Mouse (Mus musculus) limb, embryonic 14.5 days (tissue): ENCODE results near the gene Defa20. TPM values are rescaled to one million over a fixed set of nuclear protein-coding genes. Genes with fewer than 3 reads are reported as not detected.
"Not testable (repeated sequence)": the region's sequence is repeated elsewhere in the genome, so short reads cannot be mapped to it uniquely, and the experiment has no call there.

Source experiments
- ATAC-seq: fragments of 200-750 bp; cut with Nextera tagmentation; 2 replicates; pipeline ENCODE4 v1.8.0; 2017; ENCODE audit warnings: low read depth, moderate number of reproducible peaks, moderate TSS enrichment; ENCODE audit not compliant: low FRiP score
- DNase-seq: peaks from one replicate; pipeline ENCODE4 v3.0.0-alpha.2; 2015; ENCODE audit warnings: low spot score
- H3K27ac ChIP-seq: fragments of 300-500 bp; sonication (generic); replicated peaks from 2 replicates; pipeline ENCODE4 v1.5.1; 2014; ENCODE audit warnings: low read depth, mild to moderate bottlenecking, low read length, moderate library complexity, mixed read lengths
- H3K27me3 ChIP-seq: fragments of 300-500 bp; sonication (generic); 2 replicates; pipeline ENCODE4 v1.6.1; 2014; ENCODE audit warnings: low read length, mixed read lengths; ENCODE audit not compliant: control insufficient read depth, insufficient read depth
- H3K36me3 ChIP-seq: fragments of 300-500 bp; sonication (generic); 2 replicates; pipeline ENCODE4 v1.6.1; 2014; ENCODE audit warnings: mild to moderate bottlenecking, low read length, moderate library complexity, mixed read lengths; ENCODE audit not compliant: control insufficient read depth, insufficient read depth
- H3K4me1 ChIP-seq: fragments of 300-500 bp; sonication (generic); 2 replicates; pipeline ENCODE4 v1.6.1; 2014; ENCODE audit warnings: antibody characterized with exemption, low read length, mixed read lengths; ENCODE audit not compliant: control insufficient read depth, insufficient read depth
- H3K4me2 ChIP-seq: fragments of 300-500 bp; sonication (generic); replicated peaks from 2 replicates; pipeline ENCODE4 v1.6.1; 2014; ENCODE audit warnings: low read depth, mild to moderate bottlenecking, low read length, moderate library complexity; ENCODE audit not compliant: severe bottlenecking
- H3K4me3 ChIP-seq: fragments of 300-500 bp; sonication (generic); replicated peaks from 2 replicates; pipeline ENCODE4 v1.5.1; 2014; ENCODE audit warnings: low read length
- H3K9ac ChIP-seq: fragments of 300-500 bp; sonication (generic); 2 replicates; pipeline ENCODE4 v1.6.1; 2014; ENCODE audit warnings: mild to moderate bottlenecking, low read depth, low read length, moderate library complexity; ENCODE audit not compliant: severe bottlenecking
- H3K9me3 ChIP-seq: fragments of 300-500 bp; sonication (generic); 2 replicates; pipeline ENCODE4 v1.6.1; 2016; ENCODE audit warnings: low read length; ENCODE audit not compliant: control insufficient read depth
- WGBS: fragments of 180-500 bp; shearing (Covaris S2); extraction: QIAGEN DNeasy Blood & Tissue Kit; methylation state at CpG from one replicate; pipeline ENCODE4 v1.1.7; 2014; 5-methylcytosine and 5-hydroxymethylcytosine counted together
- polyA plus RNA-seq, 2 experiments: library from polyadenylated mRNA; depleted of rRNA in 1 of 2; stranded (reverse) in 1 of 2; unstranded in 1 of 2; fragments of >200 nt; fragmentation: Nextera tagmentation in 1 of 2; extraction: Ambion mirVana in 1 of 2; gene quantifications; 2 replicates each; pipeline versions ENCODE4 v1.2.1 to v1.2.3; 2012 to 2014

The Defa20 gene
- polyA plus RNA-seq (2012; rRNA removed) (not detected in 2 replicates), polyA plus RNA-seq (2014; fragmentation: Nextera tagmentation; extraction: Ambion mirVana) (not detected in 2 replicates)

DNA sequence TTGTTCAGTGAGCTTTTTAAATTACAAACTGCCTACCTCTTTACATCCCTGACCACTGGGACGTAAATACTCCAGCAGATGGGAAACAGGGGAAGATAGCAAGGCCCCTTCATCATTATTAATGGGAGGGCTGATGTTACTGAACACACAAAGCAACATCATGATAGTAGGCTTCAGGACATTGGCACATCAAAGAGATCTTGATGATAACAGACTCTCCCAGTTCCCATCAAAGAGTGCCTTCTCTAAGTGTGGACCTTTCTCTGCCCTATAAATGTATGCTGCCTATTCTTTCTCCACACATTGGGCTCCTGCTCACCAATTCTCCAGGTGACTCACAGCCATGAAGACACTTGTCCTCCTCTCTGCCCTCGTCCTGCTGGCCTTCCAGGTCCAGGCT is at the start of gene Defa20:
Defa20 (plus strand) TSS at position 301 of the 400 bp plus-strand sequence.
- ATAC-seq, H3K9ac ChIP-seq: not testable (repeated sequence)
- no CpG with 5 or more reads among the region's 2 CpGs for WGBS

DNA sequence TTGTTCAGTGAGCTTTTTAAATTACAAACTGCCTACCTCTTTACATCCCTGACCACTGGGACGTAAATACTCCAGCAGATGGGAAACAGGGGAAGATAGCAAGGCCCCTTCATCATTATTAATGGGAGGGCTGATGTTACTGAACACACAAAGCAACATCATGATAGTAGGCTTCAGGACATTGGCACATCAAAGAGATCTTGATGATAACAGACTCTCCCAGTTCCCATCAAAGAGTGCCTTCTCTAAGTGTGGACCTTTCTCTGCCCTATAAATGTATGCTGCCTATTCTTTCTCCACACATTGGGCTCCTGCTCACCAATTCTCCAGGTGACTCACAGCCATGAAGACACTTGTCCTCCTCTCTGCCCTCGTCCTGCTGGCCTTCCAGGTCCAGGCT is 19.7 kb downstream of the Defa20 start, which contains the start of gene Defa32:
Defa32 (plus strand) TSS at position 301 of the 400 bp plus-strand sequence.
- no CpG with 5 or more reads among the region's 2 CpGs for WGBS
- not testable (repeated sequence) for H3K27ac ChIP-seq, H3K9me3 ChIP-seq, ATAC-seq, H3K36me3 ChIP-seq, H3K4me2 ChIP-seq, H3K9ac ChIP-seq, H3K4me1 ChIP-seq, H3K27me3 ChIP-seq, H3K4me3 ChIP-seq, DNase-seq

More for the DNA sequence above, at the start of gene Defa20:
- H3K9me3 ChIP-seq, H3K4me3 ChIP-seq, H3K27me3 ChIP-seq, DNase-seq, H3K27ac ChIP-seq, H3K36me3 ChIP-seq, H3K4me1 ChIP-seq, H3K4me2 ChIP-seq: not testable (repeated sequence)

Other genes starting within 250 kb of the Defa20 start
- gene Defa27, start 193.7 kb upstream of the Defa20 start, polyA plus RNA-seq (2012; rRNA removed) = not detected in 2 replicates
- not detected in 2 replicates for gene Defa27, start 193.7 kb upstream of the Defa20 start, polyA plus RNA-seq (2014; fragmentation: Nextera tagmentation; extraction: Ambion mirVana)
- not detected in 2 replicates for gene Defa29, start 182.2 kb upstream of the Defa20 start, polyA plus RNA-seq (2012; rRNA removed)
- gene Defa29, start 182.2 kb upstream of the Defa20 start, polyA plus RNA-seq (2014; fragmentation: Nextera tagmentation; extraction: Ambion mirVana) = not detected in 2 replicates
- not detected in 2 replicates for gene Defa2, start 130.7 kb upstream of the Defa20 start, polyA plus RNA-seq (2012; rRNA removed)
- gene Defa2, start 130.7 kb upstream of the Defa20 start, polyA plus RNA-seq (2014; fragmentation: Nextera tagmentation; extraction: Ambion mirVana) = not detected in 2 replicates
- gene Defa33, start 117.4 kb upstream of the Defa20 start, polyA plus RNA-seq (2012; rRNA removed) = not detected in 2 replicates
- not detected in 2 replicates for gene Defa33, start 117.4 kb upstream of the Defa20 start, polyA plus RNA-seq (2014; fragmentation: Nextera tagmentation; extraction: Ambion mirVana)
- gene Defa36, start 81.8 kb upstream of the Defa20 start, polyA plus RNA-seq (2012; rRNA removed) = 0.54 TPM in 1 of 2 replicates, not detected in the other
- gene Defa36, start 81.8 kb upstream of the Defa20 start, polyA plus RNA-seq (2014; fragmentation: Nextera tagmentation; extraction: Ambion mirVana) = not detected in 2 replicates
- not detected in 2 replicates for gene Gm7849, start 52.7 kb upstream of the Defa20 start, polyA plus RNA-seq (2012; rRNA removed)
- not detected in 2 replicates for gene Gm7849, start 52.7 kb upstream of the Defa20 start, polyA plus RNA-seq (2014; fragmentation: Nextera tagmentation; extraction: Ambion mirVana)
- gene Defa32, start 19.8 kb downstream of the Defa20 start, polyA plus RNA-seq (2012; rRNA removed) = not detected in 2 replicates
- gene Defa32, start 19.8 kb downstream of the Defa20 start, polyA plus RNA-seq (2014; fragmentation: Nextera tagmentation; extraction: Ambion mirVana) = not detected in 2 replicates
- gene Defa37, start 56.1 kb downstream of the Defa20 start, polyA plus RNA-seq (2012; rRNA removed) = not detected in 2 replicates
- gene Defa37, start 56.1 kb downstream of the Defa20 start, polyA plus RNA-seq (2014; fragmentation: Nextera tagmentation; extraction: Ambion mirVana) = not detected in 2 replicates
- not detected in 2 replicates for gene Defa28, start 73.7 kb downstream of the Defa20 start, polyA plus RNA-seq (2012; rRNA removed)
- gene Defa28, start 73.7 kb downstream of the Defa20 start, polyA plus RNA-seq (2014; fragmentation: Nextera tagmentation; extraction: Ambion mirVana) = not detected in 2 replicates
- gene Gm7861, start 85.2 kb downstream of the Defa20 start, polyA plus RNA-seq (2012; rRNA removed) = not detected in 2 replicates
- not detected in 2 replicates for gene Gm7861, start 85.2 kb downstream of the Defa20 start, polyA plus RNA-seq (2014; fragmentation: Nextera tagmentation; extraction: Ambion mirVana)
- gene Defa26, start 108.9 kb downstream of the Defa20 start, polyA plus RNA-seq (2012; rRNA removed) = not detected in 2 replicates
- not detected in 2 replicates for gene Defa26, start 108.9 kb downstream of the Defa20 start, polyA plus RNA-seq (2014; fragmentation: Nextera tagmentation; extraction: Ambion mirVana)
- gene Defa17, start 146.5 kb downstream of the Defa20 start, polyA plus RNA-seq (2012; rRNA removed) = not detected in 2 replicates
- gene Defa17, start 146.5 kb downstream of the Defa20 start, polyA plus RNA-seq (2014; fragmentation: Nextera tagmentation; extraction: Ambion mirVana) = not detected in 2 replicates
- gene Defa34, start 156.5 kb downstream of the Defa20 start, polyA plus RNA-seq (2012; rRNA removed) = not detected in 2 replicates
- not detected in 2 replicates for gene Defa34, start 156.5 kb downstream of the Defa20 start, polyA plus RNA-seq (2014; fragmentation: Nextera tagmentation; extraction: Ambion mirVana)
- 0.19 TPM in 1 of 2 replicates, not detected in the other for gene AY761184, start 194.4 kb downstream of the Defa20 start, polyA plus RNA-seq (2012; rRNA removed)
- not detected in 2 replicates for gene AY761184, start 194.4 kb downstream of the Defa20 start, polyA plus RNA-seq (2014; fragmentation: Nextera tagmentation; extraction: Ambion mirVana)
- 0.29 TPM in 1 of 2 replicates, not detected in the other for gene Defa24, start 225.2 kb downstream of the Defa20 start, polyA plus RNA-seq (2012; rRNA removed)
- gene Defa24, start 225.2 kb downstream of the Defa20 start, polyA plus RNA-seq (2014; fragmentation: Nextera tagmentation; extraction: Ambion mirVana) = not detected in 2 replicates